Mouse (Mus musculus) CH12F3 (cell line): ENCODE measurements at regions not wholly inside any gene's neighbourhood (a gene's known extent, or its start where the extent isn't known, plus 50 kb on each side); places are given as distances from the start of the nearest gene placed in this dataset.

Source experiments
- in situ Hi-C: fragments of 300-500 bp; cut with MboI; formaldehyde crosslinking; loops from 2 replicates; pipeline ENCODE4 v1.14.3; 2020; ENCODE audit warnings: low sequenced_read_pairs

GRCm38 (mm10) chr4:142411792-142412191 is 172.6 kb upstream of the Kazn start:
- in situ Hi-C loops, result no loop called here

DNA sequence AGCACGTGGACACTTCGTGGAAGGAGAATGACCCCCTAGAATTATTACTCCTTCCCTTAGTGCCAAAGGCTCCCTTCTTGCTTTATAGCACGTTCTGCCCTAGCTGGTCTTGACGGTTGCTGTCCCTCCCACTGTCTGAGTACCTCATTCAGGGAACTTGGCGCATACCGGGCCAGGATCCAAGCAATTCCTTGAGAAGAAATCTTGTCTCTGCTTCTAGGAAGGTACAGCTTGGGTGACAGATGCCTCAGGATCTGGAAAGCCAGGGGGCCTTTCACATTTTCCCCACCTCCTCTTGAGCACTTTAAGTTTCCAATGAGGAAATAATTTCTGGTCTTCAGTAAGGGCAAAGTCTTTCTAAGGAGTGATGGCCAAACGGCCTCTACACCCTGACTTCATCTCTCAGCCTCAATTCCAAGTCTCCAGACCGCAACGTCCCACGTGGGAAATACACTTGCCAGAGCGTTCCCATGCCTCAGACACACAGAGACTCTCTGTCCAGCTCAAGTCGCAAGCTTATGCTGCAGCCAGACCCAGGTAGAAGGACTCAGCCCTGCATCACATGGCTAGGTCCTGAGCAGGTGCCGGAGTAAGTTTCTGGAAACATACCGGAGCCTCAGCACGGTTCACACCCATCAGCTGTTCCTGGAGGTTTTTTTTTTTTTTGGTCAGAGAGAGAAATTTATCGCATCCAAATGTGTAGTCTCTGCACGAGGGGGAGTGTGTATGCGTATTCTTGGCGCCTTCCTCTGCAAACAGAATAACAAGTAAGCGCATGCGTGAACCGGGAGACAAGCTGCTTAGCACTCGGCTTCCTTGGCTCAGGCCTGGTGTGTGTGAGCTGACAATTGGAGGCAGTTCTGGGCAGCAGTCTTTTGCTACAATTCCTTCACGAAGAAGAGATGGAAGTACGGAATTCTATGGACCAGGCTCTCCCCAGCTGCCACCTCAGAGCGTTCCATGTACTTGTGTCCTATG is 171.7 kb upstream of the Kazn start:
- in situ Hi-C loops, result no loop called here

DNA sequence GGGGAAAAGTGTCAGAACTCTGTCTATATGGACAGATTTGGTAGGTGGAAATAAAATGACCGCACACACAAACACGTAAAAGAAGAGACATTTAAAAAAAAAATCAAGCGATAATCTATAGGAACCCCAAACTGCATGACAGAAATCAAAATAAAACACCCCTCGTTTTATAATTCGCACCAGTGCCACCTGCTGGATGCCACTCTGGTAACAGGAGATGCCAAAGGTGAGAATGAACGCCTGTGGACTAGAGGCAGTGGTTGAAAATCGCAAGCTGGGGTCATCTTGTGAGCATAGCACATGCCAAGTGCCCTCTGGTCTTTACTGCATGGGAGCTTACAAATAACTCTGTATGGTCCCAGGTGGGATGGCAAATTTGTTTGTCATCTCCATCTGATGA is 158.7 kb upstream of the Kazn start:
- in situ Hi-C loops, result no loop called here

DNA sequence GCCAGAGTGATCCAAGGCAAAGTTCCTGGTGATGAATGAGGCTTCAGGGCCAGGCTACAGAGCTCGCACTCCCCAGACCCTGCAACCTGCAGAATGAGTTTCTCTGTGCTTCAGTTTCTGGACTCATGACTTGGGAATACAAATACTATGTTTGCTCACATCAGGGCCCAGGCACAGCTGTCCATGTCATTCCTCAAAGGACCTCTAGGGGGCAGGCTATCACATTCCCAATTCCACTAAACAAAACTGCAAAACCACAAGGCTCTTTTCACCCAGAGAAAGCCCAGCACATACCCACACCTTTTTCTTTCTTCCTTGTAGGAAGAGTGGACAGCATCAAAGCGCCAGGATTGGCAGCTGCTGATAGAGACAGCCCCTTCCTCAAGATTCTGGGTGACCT is 153.7 kb upstream of the Kazn start:
- in situ Hi-C loops, result no loop called here

DNA sequence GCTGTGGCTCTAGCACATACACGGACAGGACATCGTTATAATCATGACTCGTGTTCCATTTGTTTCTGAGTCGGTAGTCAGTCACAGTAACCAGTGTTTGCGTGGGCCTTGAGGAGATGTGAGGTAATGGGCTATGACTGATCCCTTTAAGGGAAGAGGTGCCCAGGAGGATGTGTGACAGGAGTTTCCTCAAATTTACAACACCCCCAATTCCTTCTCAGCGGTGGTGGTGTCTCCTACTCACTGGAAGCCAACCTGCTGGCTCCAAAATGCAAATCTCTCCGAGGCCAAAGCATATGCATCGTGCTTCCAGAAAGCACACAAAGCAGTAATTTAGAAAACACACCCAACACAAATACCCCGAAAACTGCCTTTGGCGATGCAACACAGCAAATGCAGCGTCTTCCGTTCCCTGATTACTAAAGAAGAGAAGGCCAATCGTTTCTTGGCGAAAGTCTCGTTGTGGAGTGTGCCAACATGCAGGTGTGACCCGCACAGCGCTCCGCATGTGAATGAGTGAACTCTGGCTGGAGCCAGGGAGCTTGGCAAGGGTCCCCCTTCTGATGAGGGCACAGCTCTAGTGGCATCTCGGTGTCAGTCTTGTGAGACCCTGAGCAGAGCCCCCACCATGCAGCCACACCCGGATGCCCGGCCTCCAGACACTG is 151.5 kb upstream of the Kazn start:
- in situ Hi-C loops, result no loop called here

DNA sequence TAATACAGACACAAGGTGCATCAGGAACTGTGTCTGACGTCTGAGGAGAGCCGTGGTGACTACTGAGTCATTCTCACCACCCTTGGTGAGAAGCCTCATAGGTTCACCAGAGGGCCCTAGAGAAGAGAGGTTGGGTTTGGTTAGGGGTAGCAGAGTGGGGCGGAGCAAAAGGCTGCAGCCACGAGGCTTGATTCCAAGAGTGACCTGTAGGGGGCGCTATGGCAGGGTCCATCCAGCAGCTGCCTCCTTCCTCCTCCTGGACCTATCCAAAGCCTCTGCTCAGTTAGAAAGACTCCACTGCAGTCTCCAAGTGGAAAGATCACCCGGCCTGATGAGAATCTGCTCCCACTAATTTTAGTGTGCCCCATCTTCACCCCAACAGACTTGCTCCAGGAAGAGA is 149.3 kb upstream of the Kazn start:
- in situ Hi-C loops, result no loop called here

DNA sequence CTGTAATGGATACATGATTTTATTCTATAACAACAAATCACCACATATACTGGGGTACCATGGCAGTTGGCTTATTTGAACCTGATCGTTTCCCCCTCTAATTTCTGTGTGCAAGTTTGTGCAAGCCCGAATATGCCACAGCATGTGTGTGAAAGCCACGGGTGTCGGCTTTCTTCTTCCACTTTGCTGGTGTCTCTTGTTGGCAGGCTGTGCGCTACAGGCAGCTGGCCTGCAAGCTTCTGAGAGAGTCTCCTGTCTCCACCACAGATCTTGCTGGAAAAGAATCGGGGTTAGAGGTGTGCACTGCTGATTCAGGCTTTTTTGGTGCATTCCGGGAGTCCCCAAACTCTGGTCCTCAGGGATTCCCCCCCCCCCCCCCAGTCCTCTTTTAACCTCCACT is 142.0 kb upstream of the Kazn start:
- in situ Hi-C loops, result no loop called here

GRCm38 (mm10) chr4:142378452-142378851 is 139.3 kb upstream of the Kazn start:
- in situ Hi-C loops, result no loop called here

GRCm38 (mm10) chr4:142367774-142368173 is 128.6 kb upstream of the Kazn start:
- in situ Hi-C loops, result no loop called here

DNA sequence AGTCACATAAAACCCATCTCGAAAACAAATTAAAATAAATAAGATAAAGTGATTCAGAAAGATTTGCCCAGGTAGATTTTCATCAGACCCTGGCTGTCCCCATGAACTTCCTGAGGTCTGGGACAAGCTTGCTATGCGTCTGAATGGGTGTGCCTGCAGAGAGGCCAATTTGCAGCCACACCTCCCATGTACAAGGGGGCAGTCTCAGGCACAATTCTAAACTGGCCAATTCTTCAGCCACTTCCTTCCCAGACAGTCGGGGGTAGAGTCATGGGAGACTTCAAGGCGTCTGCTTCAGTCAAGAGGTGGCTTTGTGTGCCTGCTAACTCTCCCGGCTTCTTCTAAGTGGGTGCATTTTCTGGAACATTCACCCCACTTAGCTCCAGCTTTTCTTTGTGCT is 122.9 kb upstream of the Kazn start:
- in situ Hi-C loops, result no loop called here

- in situ Hi-C loops, result no loop called here
Observed at GRCm38 (mm10) chr4:142358866-142359265, 119.7 kb upstream of the Kazn start.

DNA sequence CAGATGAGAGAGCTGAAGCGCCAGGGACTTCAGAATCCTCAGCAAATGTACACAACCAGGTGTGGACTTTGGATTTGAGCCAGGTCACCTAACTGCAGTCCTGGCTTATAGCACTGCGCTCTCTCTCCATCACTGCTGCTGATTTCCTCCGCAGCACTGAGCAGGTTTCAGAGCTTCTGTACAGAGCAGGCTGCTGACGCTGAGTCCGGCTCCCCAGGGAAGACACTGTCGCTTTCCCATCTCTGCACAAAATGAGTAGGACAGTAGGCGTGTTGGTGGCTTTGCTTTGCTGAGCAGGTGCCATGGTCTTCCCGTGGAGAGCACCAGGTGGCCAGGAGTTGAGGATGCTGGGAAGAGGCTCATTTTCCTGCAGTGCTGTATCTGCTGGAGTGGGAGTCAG is 116.2 kb upstream of the Kazn start:
- in situ Hi-C loops, result no loop called here

- in situ Hi-C loops, result no loop called here
Observed at GRCm38 (mm10) chr4:142353526-142353925, 114.3 kb upstream of the Kazn start.

DNA sequence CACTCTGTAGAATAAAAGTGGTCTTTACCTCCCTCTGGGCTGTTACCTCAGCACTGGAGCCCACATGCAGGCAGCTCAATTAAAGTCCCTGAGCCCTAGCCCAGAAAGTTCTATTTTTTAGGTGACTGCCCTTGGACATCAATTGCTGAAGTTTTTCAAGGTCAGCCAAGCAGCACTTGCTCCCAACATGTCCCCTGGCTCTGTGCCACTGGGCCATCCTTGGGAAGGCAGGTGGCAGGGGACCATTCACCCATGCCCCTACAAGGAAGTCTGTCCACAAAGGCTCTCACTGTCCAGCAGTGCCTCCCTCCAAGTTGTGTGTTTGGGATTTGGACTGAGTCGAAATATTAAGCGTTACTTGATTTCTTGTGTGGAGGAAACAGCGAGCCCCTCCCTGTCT is 112.6 kb upstream of the Kazn start:
- in situ Hi-C loops, result no loop called here

GRCm38 (mm10) chr4:142350986-142351385 is 111.8 kb upstream of the Kazn start:
- in situ Hi-C loops, result no loop called here

- in situ Hi-C loops, result no loop called here
Observed at GRCm38 (mm10) chr4:142348910-142349309, 109.7 kb upstream of the Kazn start.

DNA sequence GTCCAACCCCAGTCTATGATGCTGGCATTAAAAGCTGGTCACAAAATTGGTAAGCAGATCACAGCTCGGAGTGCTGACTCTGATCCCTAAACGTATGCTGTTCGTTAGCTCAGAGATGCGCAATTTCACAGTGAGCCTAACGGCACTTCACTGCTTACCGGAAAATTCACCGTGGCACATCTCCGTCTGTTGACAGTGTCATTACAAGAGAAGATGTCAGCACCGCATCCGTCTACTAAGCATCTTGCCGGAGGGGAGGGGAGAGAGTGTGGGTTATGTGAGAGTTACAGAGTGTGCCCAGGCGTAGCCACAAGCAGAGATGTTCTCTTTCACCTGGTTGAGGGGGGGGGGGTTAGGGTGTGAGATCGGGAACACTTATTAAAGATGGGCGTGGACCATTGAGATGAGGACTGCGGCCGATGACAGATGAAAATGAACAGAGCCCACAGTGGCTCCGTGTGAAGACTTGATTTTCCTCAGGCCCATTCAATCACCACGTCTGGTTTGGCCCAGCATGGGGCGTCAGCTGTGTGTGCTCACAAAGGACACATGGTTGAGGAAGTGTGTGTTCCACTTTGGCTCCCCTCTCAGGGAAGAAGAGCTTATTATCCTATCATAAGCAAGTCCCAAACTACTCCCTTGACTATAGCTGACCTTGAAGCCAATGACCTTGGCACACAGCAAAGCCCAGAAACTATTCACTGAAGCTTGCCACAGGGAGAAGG is 103.4 kb upstream of the Kazn start:
- in situ Hi-C loops, result no loop called here

DNA sequence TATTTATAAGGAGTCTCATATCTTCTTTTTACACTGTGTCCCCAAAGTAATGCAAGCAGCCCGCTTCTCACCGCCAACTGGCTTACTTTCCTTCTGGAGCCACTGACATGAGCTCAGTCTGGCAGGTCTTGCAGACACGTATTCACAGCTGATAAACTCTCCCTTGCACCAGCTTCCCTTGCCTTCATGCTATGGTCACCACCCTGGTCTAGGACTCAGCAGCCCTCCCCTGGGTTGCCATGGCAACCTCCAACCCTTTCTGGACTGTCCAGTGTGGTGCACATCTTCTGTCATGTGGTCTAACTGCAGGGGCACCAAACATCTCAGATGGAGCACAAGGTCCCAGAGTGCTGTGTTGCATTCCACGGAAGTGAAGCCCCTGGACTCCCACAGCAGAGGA is 102.1 kb upstream of the Kazn start:
- in situ Hi-C loops, result no loop called here

GRCm38 (mm10) chr4:142340057-142340456 is 100.9 kb upstream of the Kazn start:
- in situ Hi-C loops, result no loop called here

DNA sequence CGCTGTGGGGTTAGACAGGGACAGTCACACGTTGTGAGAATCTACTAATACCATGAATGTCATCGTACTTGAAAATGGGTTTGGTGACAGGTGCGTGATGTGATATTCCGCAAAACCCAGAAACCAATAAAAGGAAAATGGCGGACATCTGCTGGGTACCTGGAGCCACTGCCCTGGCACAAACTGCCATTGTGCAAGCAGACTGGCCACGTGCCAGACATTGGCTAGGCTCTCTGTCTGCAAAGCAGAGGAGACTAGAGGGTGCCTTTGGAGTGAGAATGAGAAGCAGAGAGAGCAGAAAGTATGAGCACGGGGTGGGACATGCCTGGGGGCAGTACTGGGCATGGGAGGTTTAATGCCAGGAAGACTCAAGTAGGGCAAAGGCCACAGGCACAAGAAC is 98.5 kb upstream of the Kazn start:
- in situ Hi-C loops, result no loop called here

DNA sequence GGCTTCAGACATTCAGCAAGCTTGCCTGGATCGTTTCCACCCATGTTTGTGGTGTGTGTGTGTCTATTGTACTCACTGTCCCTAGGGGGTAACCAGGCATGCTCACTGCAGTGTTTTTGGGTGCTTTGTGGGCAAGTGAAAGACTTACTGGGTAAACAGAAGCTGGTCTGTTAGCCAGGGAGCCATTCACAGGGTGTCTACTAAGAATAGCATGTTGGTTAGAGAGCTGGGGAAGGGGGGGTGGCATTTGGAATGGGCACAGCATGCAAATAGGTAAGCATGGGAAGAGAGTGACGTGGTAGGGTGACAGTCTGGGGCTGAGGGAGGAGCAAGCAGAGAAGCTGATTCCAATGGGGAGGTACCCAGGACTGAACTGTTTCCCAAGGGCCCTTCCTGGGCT is 97.7 kb upstream of the Kazn start:
- in situ Hi-C loops, result no loop called here

- in situ Hi-C loops, result no loop called here
Observed at GRCm38 (mm10) chr4:142334084-142334483, 94.9 kb upstream of the Kazn start.
